Mouse (Mus musculus) urinary bladder, postnatal 25 days (tissue): Measurements from ENCODE around the gene Jarid2.

ENCODE experiments used
- DNase-seq: peaks from one replicate; pipeline ENCODE4 v3.0.0; 2022; ENCODE audit warnings: low spot score

Gene Jarid2

GRCm38 (mm10) chr13:44960542-44961291 lies 231.4 kb downstream of the Jarid2 start:
- no peak for DNase-seq
